Mouse (Mus musculus): ENCODE measurements around the gene Ifi27. TPM values are rescaled to one million over a fixed set of nuclear protein-coding genes. Genes with fewer than 3 reads are reported as not detected.
"Not testable (repeated sequence)": the region's sequence is repeated elsewhere in the genome, so short reads cannot be mapped to it uniquely, and the experiment has no call there.

The Ifi27 gene
- total and polyA plus RNA-seq, 3 experiments, result 22.2 to 335 (median 164) TPM

GRCm38 (mm10) chr12:103445060-103445459 is 11.0 kb downstream of the Ifi27 start:
- no peaks in the 10 kb centered on the region for H3K9me3 ChIP-seq (replicated peaks)
- H3K27me3 ChIP-seq (ENCODE audit: insufficient read depth, low read length), result peaks cover 4% of the 10 kb centered on the region; the same call in 1 of the 2 replicates

GRCm38 (mm10) chr12:103453361-103453760 is 19.4 kb downstream of the Ifi27 start:
- peaks cover 9% of the 10 kb centered on the region; the same call in 1 of the 2 replicates for H3K27me3 ChIP-seq (ENCODE audit: insufficient read depth, low read length)
- H3K9me3 ChIP-seq (replicated peaks), result no peaks in the 10 kb centered on the region
- no peaks in the 10 kb centered on the region for H3K4me1 ChIP-seq (ENCODE audit: insufficient read depth, low read depth, low read length)
- TF ChIP-seq GATA2 (IDR thresholded peaks at IDR 0.05; ENCODE audit: borderline replicate concordance, low read depth, low read length) (no peak), CTCF (IDR thresholded peaks at IDR 0.05; ENCODE audit: low read depth, low read length) (no peak), POLR2AphosphoS5 (IDR thresholded peaks at IDR 0.05; ENCODE audit: insufficient replicate concordance, low read depth, low read length) (no peak), GATA1 (IDR thresholded peaks at IDR 0.05; ENCODE audit: borderline replicate concordance, low read length) (no peak), TAL1 (conservative IDR thresholded peaks at IDR 0.05; ENCODE audit: low read depth, low read length) (no peak)
- H3K36me3 ChIP-seq (replicated peaks), result no peaks in the 10 kb centered on the region
- no peak for DNase-seq (ENCODE audit: low spot score)
- no peak overlapping the region for H3K4me3 ChIP-seq (ENCODE audit: low read depth, low read length)
- no peak for ATAC-seq (ENCODE audit: extremely low read depth, insufficient number of reproducible peaks, low FRiP score, poor library complexity, severe bottlenecking)

More at GRCm38 (mm10) chr12:103445060-103445459, 11.0 kb downstream of the Ifi27 start:
- DNase-seq (ENCODE audit: low spot score) (no peak), ATAC-seq (ENCODE audit: extremely low read depth, insufficient number of reproducible peaks, low FRiP score, poor library complexity, severe bottlenecking) (no peak)
- Histone ChIP-seq H3K36me3 (replicated peaks) (peaks cover 22% of the 10 kb centered on the region), H3K4me1 (ENCODE audit: insufficient read depth, low read depth, low read length) (peaks cover 13% of the 10 kb centered on the region), H3K4me3 (ENCODE audit: low read depth, low read length) (no peak overlapping the region)
- TF ChIP-seq GATA2 (IDR thresholded peaks at IDR 0.05; ENCODE audit: borderline replicate concordance, low read depth, low read length), result no peak
- TF ChIP-seq POLR2AphosphoS5 (IDR thresholded peaks at IDR 0.05; ENCODE audit: insufficient replicate concordance, low read depth, low read length), result no peak
- TF ChIP-seq GATA1 (IDR thresholded peaks at IDR 0.05; ENCODE audit: borderline replicate concordance, low read length), result no peak
- TF ChIP-seq TAL1 (conservative IDR thresholded peaks at IDR 0.05; ENCODE audit: low read depth, low read length), result no peak
- no peak for TF ChIP-seq CTCF (IDR thresholded peaks at IDR 0.05; ENCODE audit: low read depth, low read length)

DNA sequence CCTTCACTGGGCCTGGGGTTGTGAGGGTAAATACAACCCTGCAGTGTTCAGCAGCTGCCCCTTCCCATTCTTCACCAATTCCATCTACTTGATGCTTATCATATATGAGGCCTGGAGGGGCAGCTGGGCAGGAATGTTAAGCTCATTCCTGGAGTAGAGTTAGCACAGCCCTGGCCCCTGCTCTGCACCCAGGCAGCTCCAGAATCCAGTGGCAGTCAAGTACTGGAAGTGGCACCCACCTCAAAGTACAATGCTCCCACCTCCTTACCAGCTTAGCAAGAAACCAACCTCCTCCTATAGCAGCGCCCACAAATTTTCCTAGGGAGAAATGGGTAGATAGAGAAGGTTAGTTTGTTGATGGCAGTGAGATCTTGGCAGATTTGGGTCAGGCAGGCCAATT is 22.7 kb downstream of the Ifi27 start:
- not testable (repeated sequence) for H3K4me3 ChIP-seq (ENCODE audit: low read depth, low read length); H3K36me3 ChIP-seq (replicated peaks); ATAC-seq (ENCODE audit: extremely low read depth, insufficient number of reproducible peaks, low FRiP score, poor library complexity, severe bottlenecking); DNase-seq (ENCODE audit: low spot score); H3K4me1 ChIP-seq (ENCODE audit: insufficient read depth, low read depth, low read length); H3K27me3 ChIP-seq (ENCODE audit: insufficient read depth, low read length); H3K9me3 ChIP-seq (replicated peaks)

GRCm38 (mm10) chr12:103457140-103457539 is 23.1 kb downstream of the Ifi27 start, which contains the start of gene Ifi27l2b:
Gene Ifi27l2b (minus strand): TSS chr12:103457223.
- TF ChIP-seq GATA1 (IDR thresholded peaks at IDR 0.05; ENCODE audit: borderline replicate concordance, low read length) (no peak), POLR2AphosphoS5 (IDR thresholded peaks at IDR 0.05; ENCODE audit: insufficient replicate concordance, low read depth, low read length) (no peak), TAL1 (conservative IDR thresholded peaks at IDR 0.05; ENCODE audit: low read depth, low read length) (no peak), CTCF (IDR thresholded peaks at IDR 0.05; ENCODE audit: low read depth, low read length) (no peak), GATA2 (IDR thresholded peaks at IDR 0.05; ENCODE audit: borderline replicate concordance, low read depth, low read length) (no peak)
- peaks cover 3% of the 10 kb centered on the region; the same call in 1 of the 2 replicates for H3K27me3 ChIP-seq (ENCODE audit: insufficient read depth, low read length)

GRCm38 (mm10) chr12:103474481-103474880 is 40.5 kb downstream of the Ifi27 start:
- Histone ChIP-seq H3K4me3 (ENCODE audit: low read depth, low read length) (no peak overlapping the region), H3K4me1 (ENCODE audit: insufficient read depth, low read depth, low read length) (no peaks in the 10 kb centered on the region), H3K36me3 (replicated peaks) (no peaks in the 10 kb centered on the region), H3K27me3 (ENCODE audit: insufficient read depth, low read length) (peaks cover 3% of the 10 kb centered on the region; the same call in 1 of the 2 replicates), H3K9me3 (replicated peaks) (no peaks in the 10 kb centered on the region)
- no peak for ATAC-seq (ENCODE audit: extremely low read depth, insufficient number of reproducible peaks, low FRiP score, poor library complexity, severe bottlenecking)
- TF ChIP-seq TAL1 (conservative IDR thresholded peaks at IDR 0.05; ENCODE audit: low read depth, low read length), result no peak
- no peak for TF ChIP-seq CTCF (IDR thresholded peaks at IDR 0.05; ENCODE audit: low read depth, low read length)
- no peak for TF ChIP-seq GATA1 (IDR thresholded peaks at IDR 0.05; ENCODE audit: borderline replicate concordance, low read length)
- TF ChIP-seq GATA2 (IDR thresholded peaks at IDR 0.05; ENCODE audit: borderline replicate concordance, low read depth, low read length), result no peak
- TF ChIP-seq POLR2AphosphoS5 (IDR thresholded peaks at IDR 0.05; ENCODE audit: insufficient replicate concordance, low read depth, low read length), result no peak
- no peak for DNase-seq (ENCODE audit: low spot score)

More at GRCm38 (mm10) chr12:103457140-103457539, 23.1 kb downstream of the Ifi27 start, which contains the start of gene Ifi27l2b:
- ATAC-seq (ENCODE audit: extremely low read depth, insufficient number of reproducible peaks, low FRiP score, poor library complexity, severe bottlenecking), result no peak
- no peak for DNase-seq (ENCODE audit: low spot score)
- H3K9me3 ChIP-seq (replicated peaks), result no peaks in the 10 kb centered on the region
- H3K4me3 ChIP-seq (ENCODE audit: low read depth, low read length), result no peak within 1 kb of the TSS
- no peaks in the 10 kb centered on the region for H3K4me1 ChIP-seq (ENCODE audit: insufficient read depth, low read depth, low read length)
- H3K36me3 ChIP-seq (replicated peaks), result no peaks in the 10 kb centered on the region

- TF ChIP-seq GATA1 (IDR thresholded peaks at IDR 0.05; ENCODE audit: borderline replicate concordance, low read length) (no peak), CTCF (IDR thresholded peaks at IDR 0.05; ENCODE audit: low read depth, low read length) (no peak), POLR2AphosphoS5 (IDR thresholded peaks at IDR 0.05; ENCODE audit: insufficient replicate concordance, low read depth, low read length) (no peak), TAL1 (conservative IDR thresholded peaks at IDR 0.05; ENCODE audit: low read depth, low read length) (no peak), GATA2 (IDR thresholded peaks at IDR 0.05; ENCODE audit: borderline replicate concordance, low read depth, low read length) (no peak)
- no peak for ATAC-seq (ENCODE audit: extremely low read depth, insufficient number of reproducible peaks, low FRiP score, poor library complexity, severe bottlenecking)
- no peak for DNase-seq (ENCODE audit: low spot score)
Observed at GRCm38 (mm10) chr12:103476779-103477389, 42.9 kb downstream of the Ifi27 start.

More at GRCm38 (mm10) chr12:103476779-103477389, 42.9 kb downstream of the Ifi27 start:
- Histone ChIP-seq H3K27me3 (ENCODE audit: insufficient read depth, low read length) (peaks cover 3% of the 10 kb centered on the region; the same call in 1 of the 2 replicates), H3K4me3 (ENCODE audit: low read depth, low read length) (no peak overlapping the region), H3K4me1 (ENCODE audit: insufficient read depth, low read depth, low read length) (no peaks in the 10 kb centered on the region), H3K36me3 (replicated peaks) (no peaks in the 10 kb centered on the region), H3K9me3 (replicated peaks) (no peaks in the 10 kb centered on the region)

Measured in G1E (cell line).